Mouse (Mus musculus) layer of hippocampus, adult 8-10 months (tissue): ENCODE data around the gene Slc38a8. TPM values are rescaled to one million over a fixed set of nuclear protein-coding genes. Genes with fewer than 3 reads are reported as not detected.

Experiments
- DNase-seq, 2 experiments: peaks; one replicate each; pipeline ENCODE4 v3.0.0; 2022; ENCODE audit warnings: low spot score in 2 of 2
- total RNA-seq, 4 experiments: library from RNA; stranded (reverse); gene quantifications; 2 replicates each; pipeline ENCODE4 v1.2.4; 2022

Slc38a8 gene
- total RNA-seq: under 1 TPM in 3 of 4 experiments, not detected in 1; 0.23 to 0.41 (median 0.40) TPM

- DNase-seq: no peak
These were observed at the start of gene Slc38a8 for GRCm38 (mm10) chr8:119501598-119501997. Gene Slc38a8 (minus strand): TSS chr8:119501698.

DNA sequence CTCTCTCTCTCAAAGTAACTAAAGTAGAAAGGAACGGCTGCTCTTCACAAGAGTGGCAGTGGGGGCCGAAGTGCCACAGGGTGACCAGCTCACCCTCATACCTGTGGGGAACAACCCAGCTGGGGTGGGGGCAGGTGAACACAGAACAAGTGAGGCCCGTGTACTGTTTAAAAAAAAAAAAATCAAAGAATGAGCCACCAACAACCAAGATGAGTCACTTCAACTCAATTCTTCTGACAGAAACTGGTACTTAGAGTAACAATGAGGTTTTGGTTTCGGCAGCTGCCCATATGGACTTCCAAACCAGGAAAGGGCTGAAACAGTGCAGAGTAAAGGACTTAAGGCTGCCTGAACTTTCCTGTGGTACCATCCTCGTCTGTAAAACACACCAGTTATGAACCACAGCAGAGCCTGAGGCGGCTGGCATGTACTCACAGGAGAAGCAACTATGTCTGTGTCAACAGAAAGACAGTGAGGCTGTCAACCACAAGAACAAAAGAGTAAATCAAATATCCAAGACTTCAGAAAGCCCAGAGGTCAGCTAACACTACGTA, 47.1 kb upstream of the Slc38a8 start:
- no peak for DNase-seq

DNA sequence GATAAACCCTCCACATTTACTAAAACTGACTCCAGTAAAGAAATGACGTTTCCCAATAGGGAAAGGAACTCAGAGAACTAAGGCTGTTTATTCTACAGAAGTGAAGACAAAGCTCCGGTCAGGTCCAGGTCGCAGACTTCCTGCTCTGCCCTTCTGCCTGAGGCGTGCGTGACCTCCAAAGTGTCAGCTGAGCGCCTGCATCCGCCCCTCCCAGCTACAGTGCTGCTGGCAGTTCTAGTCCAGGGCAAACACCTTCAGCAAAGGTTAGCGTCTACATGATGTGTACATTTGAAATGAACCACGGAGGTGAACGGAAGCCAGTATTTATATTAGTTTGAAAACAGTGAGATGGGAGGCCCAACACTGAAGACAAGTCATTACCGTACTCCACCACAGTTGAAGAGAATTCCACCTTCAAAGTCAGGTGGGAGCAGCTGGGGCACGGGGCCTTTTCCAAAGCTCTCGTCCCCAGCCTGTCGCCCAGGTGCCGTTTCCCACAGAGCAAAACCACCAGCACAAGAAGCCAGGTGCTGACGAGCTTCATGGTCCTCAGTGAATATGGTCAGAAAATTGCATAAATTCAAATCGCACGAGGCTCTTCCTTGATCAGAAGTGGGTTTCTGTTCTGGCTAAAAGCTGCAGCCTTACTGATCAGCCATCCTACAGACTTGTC, 45.7 kb upstream of the Slc38a8 start:
- DNase-seq: no peak

- DNase-seq: no peak
These were observed 44.3 kb upstream of the Slc38a8 start for GRCm38 (mm10) chr8:119545791-119546190.

GRCm38 (mm10) chr8:119545180-119545579, 43.7 kb upstream of the Slc38a8 start:
- no peak for DNase-seq

GRCm38 (mm10) chr8:119544606-119545005, 43.1 kb upstream of the Slc38a8 start:
- DNase-seq: no peak

GRCm38 (mm10) chr8:119531973-119532372, 30.5 kb upstream of the Slc38a8 start:
- peak; percentile 60 to 75 for DNase-seq

DNA sequence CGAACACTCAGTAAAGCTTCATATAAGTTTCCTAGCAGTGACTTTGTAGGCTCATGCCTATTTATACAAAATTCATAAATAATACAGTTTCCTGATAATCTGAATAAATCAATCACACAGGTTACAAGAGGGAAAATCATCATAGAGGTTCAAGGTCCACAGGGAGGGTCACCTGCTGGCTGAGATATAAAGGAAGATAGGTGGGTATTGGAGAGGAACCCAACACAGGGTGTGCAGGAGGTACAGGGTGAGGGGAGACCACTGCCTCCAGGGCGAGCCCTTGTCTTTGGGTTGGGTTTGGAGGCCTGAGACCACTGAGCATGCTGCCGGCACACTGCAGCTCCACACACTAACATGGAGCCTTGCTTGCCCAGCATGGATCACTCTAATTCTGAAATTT, 29.9 kb upstream of the Slc38a8 start:
- no peak for DNase-seq

GRCm38 (mm10) chr8:119530937-119531336, 29.4 kb upstream of the Slc38a8 start:
- no peak for DNase-seq

- no peak for DNase-seq
These were observed 27.3 kb upstream of the Slc38a8 start for GRCm38 (mm10) chr8:119528762-119529161.

DNA sequence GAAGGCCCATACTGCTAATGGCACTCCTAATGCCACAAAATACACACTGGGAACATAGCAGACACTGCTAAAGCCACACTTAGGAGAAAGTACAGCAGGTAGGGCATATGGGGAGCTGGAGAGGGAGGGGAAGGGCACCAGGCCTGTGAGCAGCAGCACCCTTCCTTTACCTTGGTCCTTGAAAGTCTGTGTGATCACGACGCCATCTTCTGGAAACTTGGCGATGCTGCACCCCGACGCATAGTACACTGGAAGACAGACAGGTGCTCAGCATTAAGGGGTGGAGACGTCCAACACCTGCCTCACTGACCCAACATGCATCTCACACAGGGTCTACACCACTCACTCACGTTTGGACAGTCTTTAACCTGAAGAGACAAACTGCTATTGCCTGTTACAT, 18.6 kb upstream of the Slc38a8 start:
- no peak for DNase-seq

GRCm38 (mm10) chr8:119516674-119517073, 15.2 kb upstream of the Slc38a8 start:
- DNase-seq: no peak

DNA sequence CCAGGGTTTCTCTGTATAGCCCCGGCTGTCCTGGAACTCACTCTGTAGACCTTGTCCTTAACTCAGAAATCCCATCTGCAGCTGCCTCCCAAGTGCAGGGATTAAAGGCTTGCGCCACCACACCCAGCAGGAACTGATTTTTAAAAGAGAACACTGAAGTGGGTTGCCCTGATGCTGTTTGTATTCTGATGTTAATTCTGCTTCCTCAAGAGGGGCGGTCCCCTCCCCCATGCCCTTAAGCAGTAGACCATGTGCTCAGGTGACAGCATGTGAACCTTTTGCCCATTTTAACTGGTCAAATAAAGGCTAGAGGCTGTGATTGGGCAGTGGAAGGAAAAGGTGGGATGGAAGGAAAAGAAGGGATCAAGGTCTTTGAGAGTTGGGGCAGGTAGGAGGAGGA, 14.3 kb upstream of the Slc38a8 start:
- DNase-seq: no peak

- no peak for DNase-seq
These were observed 13.4 kb upstream of the Slc38a8 start for GRCm38 (mm10) chr8:119514940-119515339.

DNA sequence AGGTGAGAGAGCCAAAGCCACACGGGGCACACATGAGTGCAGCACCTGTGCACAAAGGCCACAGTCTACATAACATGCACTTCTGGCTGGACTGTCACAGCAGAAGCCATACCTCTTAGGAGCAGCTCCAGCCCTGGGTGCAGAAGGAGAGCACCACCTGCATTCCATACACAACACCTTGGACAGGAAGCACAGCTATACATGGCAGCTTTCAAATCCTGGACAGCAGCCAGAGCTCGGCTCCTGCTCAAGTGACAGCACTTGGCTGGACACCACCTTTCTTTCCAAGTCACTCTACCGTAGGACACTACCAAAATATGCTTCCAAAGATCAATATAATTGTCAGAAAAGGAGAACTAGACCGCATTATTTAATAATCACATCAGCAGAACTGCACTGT, 11.9 kb upstream of the Slc38a8 start:
- DNase-seq: no peak

DNA sequence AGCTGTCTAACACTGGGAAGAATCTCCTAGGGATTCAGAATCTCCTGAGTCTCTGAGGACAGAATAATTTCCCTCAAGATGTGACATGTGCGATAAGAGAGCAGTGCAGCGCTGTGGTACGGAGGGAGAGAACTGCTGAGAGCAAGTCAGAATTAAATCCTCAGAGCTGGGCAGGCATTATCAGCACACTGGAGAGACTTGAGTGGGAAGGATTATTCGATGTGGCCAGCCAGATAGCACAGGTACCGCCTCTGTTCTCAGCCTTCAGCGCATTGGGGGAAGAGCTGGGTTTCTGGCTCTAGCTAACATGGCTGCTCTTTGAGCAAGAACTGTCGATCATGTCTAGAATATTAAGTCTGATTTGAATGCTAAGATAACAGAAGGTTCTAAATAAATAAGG, 10.2 kb upstream of the Slc38a8 start:
- DNase-seq: no peak

GRCm38 (mm10) chr8:119510471-119510870, 9.0 kb upstream of the Slc38a8 start:
- no peak for DNase-seq

DNA sequence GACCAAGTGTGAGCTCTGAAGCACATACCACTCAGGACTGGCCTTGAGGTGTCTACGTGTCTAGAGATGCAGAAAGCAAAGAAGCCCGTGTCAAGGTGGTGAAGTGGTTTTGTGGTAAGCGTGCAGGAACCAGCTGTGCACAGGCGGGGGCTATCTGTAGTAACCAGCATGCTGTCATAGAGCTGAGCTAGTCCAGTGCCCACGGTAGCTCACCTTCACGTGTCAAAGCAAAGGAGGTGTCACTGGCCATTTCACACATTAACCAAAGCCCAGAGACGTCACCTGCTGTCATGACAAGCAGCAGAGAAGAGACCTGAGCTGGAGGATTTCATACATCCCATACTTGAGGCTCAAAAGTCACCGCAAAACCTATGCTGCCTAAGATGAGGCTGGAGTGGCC, 4.6 kb upstream of the Slc38a8 start:
- DNase-seq: no peak

- no peak for DNase-seq
These were observed 4.0 kb upstream of the Slc38a8 start for GRCm38 (mm10) chr8:119505488-119505887.

- DNase-seq: no peak
These were observed 1.8 kb upstream of the Slc38a8 start for GRCm38 (mm10) chr8:119503191-119503767.

- no peak for DNase-seq
These were observed 613 bp upstream of the Slc38a8 start for GRCm38 (mm10) chr8:119502111-119502510.

DNA sequence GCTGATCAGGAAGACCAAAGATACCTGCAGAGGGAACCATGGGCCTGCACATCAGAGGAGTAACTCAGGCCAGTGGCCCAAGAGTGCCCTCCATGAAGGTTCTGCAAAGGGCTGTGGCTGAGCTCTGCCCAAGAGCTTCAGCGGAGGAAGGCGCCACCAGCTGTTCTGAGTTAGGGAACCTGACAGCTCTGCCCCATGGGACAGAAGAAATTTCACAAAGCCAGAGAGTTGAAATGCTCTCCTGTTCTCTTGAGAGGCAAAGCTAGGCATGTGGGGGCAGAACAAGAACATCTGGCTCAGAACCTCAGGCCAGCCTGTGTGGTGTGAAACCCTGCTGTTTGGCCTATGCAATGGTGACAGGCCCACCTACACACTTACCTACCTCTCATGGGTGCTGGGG, 1.7 kb downstream of the Slc38a8 start:
- DNase-seq: no peak

- peak in 1 of 2 experiments; percentile 32 for DNase-seq
These were observed 4.7 kb downstream of the Slc38a8 start for GRCm38 (mm10) chr8:119496848-119497247.
